18 mouse cellular contexts compared by ENCODE assay signal in genomic region chr17:27984421-27984820, GRCm38 (mm10).
DNase-seq lines count a peak whose midpoint lies in the region; TF ChIP-seq lines count a peak whose summit lies in the region.
"Had no signal": no experiment of that assay in that cellular context is flagged by ENCODE, and none has a peak within 500 bp of the region (broad histone marks: within the 10 kb centered on the region; RNA-seq: fewer than 3 reads in every experiment).

No protein-coding gene starts in this region.

- H3K27ac ChIP-seq in cerebellum, adult 2 months (ENCODE audit: insufficient read depth, low read length) = no peak overlapping the region
- no peak overlapping the region for H3K27ac ChIP-seq in kidney, adult 2 months (ENCODE audit: insufficient read depth, low read depth, low read length)
- H3K27ac ChIP-seq: forebrain, embryonic 12.5 days; heart, embryonic 15.5 days; hindbrain, embryonic 12.5 days; limb, embryonic 10.5 days; liver, embryonic 15.5 days had no signal

- no peak for DNase-seq in cerebellum, adult 2 months
- DNase-seq in cerebellum, adult 9-11 months = no peak
- DNase-seq in kidney, adult 2 months = no peak
- DNase-seq in kidney, adult 8-10 months = no peak
- DNase-seq in lung, postnatal 10 days = peak; percentile 58
- no peak for DNase-seq in lung, postnatal 25 days (ENCODE audit: low spot score)
- DNase-seq in adrenal gland, postnatal 36 days = no peak
- no peak for DNase-seq in MN1 (ENCODE audit: low spot score)
- DNase-seq: adrenal gland, adult 2 months; kidney, adult 11 months; kidney, postnatal 4 days; right cerebral cortex, postnatal 4 days; thymus, adult 2 months had no signal

- no peaks in the 10 kb centered on the region for H3K36me3 ChIP-seq in kidney, adult 2 months (ENCODE audit: control insufficient read depth, insufficient read depth, low read length)

- H3K27me3 ChIP-seq in cerebellum, adult 2 months (ENCODE audit: control insufficient read depth, insufficient read depth, low read length) = no peaks in the 10 kb centered on the region
- no peaks in the 10 kb centered on the region for H3K27me3 ChIP-seq in kidney, adult 2 months (replicated peaks; ENCODE audit: control insufficient read depth, insufficient read depth, low read length)
- H3K27me3 ChIP-seq: forebrain, embryonic 12.5 days; heart, embryonic 15.5 days; hindbrain, embryonic 12.5 days; liver, embryonic 15.5 days had no signal

- no peak overlapping the region for H3K4me3 ChIP-seq in cerebellum, adult 2 months (replicated peaks; ENCODE audit: insufficient read depth, low read depth, low read length)
- H3K4me3 ChIP-seq in kidney, adult 2 months (ENCODE audit: insufficient read depth, low read depth, low read length) = no peak overlapping the region
- H3K4me3 ChIP-seq: forebrain, embryonic 12.5 days; heart, embryonic 15.5 days; hindbrain, embryonic 12.5 days; limb, embryonic 10.5 days; liver, embryonic 15.5 days had no signal

- TF ChIP-seq CTCF in cerebellum, adult 2 months (IDR thresholded peaks at IDR 0.05; ENCODE audit: borderline replicate concordance, insufficient read depth, low read depth, low read length) = peak; percentile 48
- peak; percentile 47 for TF ChIP-seq CTCF in kidney, adult 2 months (conservative IDR thresholded peaks at IDR 0.05; ENCODE audit: insufficient read depth, insufficient read length, low read depth, low read length)

- 95% methylated on average over 12 of the region's 12 CpGs for WGBS in cerebellum, adult 2 months
- 91% methylated on average over 12 of the region's 12 CpGs for WGBS in kidney, adult 2 months

- no peak for TF ChIP-seq POLR2A in cerebellum, adult 2 months (IDR thresholded peaks at IDR 0.05; ENCODE audit: borderline replicate concordance, insufficient read depth, low read length)
- no peak for TF ChIP-seq POLR2A in kidney, adult 2 months (IDR thresholded peaks at IDR 0.05; ENCODE audit: low read depth, low read length)

- H3K4me1 ChIP-seq in cerebellum, adult 2 months (ENCODE audit: control insufficient read depth, insufficient read depth, low read length) = peaks cover 57% of the 10 kb centered on the region
- peaks cover 17% of the 10 kb centered on the region; the same call in 1 of the 2 replicates for H3K4me1 ChIP-seq in kidney, adult 2 months (ENCODE audit: control insufficient read depth, insufficient read depth, low read length)
- H3K4me1 ChIP-seq: forebrain, embryonic 12.5 days; heart, embryonic 15.5 days; hindbrain, embryonic 12.5 days; limb, embryonic 10.5 days; liver, embryonic 15.5 days had no signal
